13 mouse cellular contexts compared by ENCODE assay signal in the genomic region with DNA sequence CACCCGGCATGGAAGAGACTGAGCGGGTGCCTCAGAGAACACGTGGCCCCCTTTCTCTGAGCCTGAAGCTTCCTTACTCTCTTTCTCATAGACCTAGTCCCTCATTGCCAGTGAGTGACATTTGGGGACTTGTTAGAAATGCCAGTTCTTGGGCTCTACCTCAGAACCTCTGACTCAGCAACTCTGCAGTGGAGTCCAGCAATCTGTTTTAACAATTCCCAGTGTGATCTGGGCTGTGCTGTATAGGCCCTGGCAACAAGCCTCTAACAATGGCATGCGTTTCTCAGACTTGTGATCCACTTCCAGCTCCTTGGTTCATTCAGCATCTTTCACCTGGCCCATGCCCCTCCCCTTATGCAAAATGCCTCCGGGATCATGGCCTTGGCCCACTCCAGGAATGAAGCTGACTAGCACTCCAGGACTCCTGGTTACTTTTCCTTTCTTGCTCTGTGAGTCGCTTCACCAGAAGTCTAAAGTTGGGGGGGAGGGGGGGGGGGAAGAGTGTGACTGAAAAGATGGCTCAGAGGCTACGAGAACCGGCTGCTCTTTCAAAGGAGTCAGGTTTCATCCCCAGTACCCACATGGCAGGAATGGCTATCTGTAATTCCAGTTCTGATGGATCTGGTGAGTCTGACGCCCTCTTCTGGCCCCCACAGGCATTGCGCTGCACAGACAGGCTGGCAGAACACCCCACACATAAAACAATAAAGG. TPM values are rescaled to one million over a fixed set of nuclear protein-coding genes. Genes with fewer than 3 reads are reported as not detected.
DNase-seq lines count a peak whose midpoint lies in the region; ATAC-seq and TF ChIP-seq lines count a peak whose summit lies in the region.
"Had no signal": no experiment of that assay in that cellular context is flagged by ENCODE, and none has a peak within 500 bp of the region (broad histone marks: within the 10 kb centered on the region; RNA-seq: fewer than 3 reads in every experiment).

No protein-coding gene starts in this region.

- no peaks in the 10 kb centered on the region for H3K9me3 ChIP-seq in hindbrain, postnatal 0 days (ENCODE audit: low read length)
- no peaks in the 10 kb centered on the region for H3K9me3 ChIP-seq in hindbrain, embryonic 12.5 days (replicated peaks)
- H3K9me3 ChIP-seq in E14TG2a.4 (ENCODE audit: low read length) = no peaks in the 10 kb centered on the region
- no peaks in the 10 kb centered on the region for H3K9me3 ChIP-seq in embryonic facial prominence, embryonic 10.5 days
- H3K9me3 ChIP-seq: hindbrain, embryonic 13.5 days; liver, embryonic 15.5 days had no signal

- peaks cover 11% of the 10 kb centered on the region for H3K36me3 ChIP-seq in hindbrain, postnatal 0 days (ENCODE audit: insufficient read depth, low read length)
- peaks cover 12% of the 10 kb centered on the region for H3K36me3 ChIP-seq in hindbrain, embryonic 12.5 days
- H3K36me3 ChIP-seq in E14TG2a.4 (ENCODE audit: insufficient read depth, low read length) = peaks cover 7% of the 10 kb centered on the region
- peaks cover 17% of the 10 kb centered on the region for H3K36me3 ChIP-seq in embryonic facial prominence, embryonic 10.5 days (replicated peaks)

- WGBS in hindbrain, postnatal 0 days = 22% methylated on average over 10 of the region's 10 CpGs
- 12% methylated on average over 10 of the region's 10 CpGs for WGBS in hindbrain, embryonic 12.5 days
- WGBS in embryonic facial prominence, embryonic 10.5 days = 18% methylated on average over 10 of the region's 10 CpGs

- H3K9ac ChIP-seq in hindbrain, postnatal 0 days (replicated peaks; ENCODE audit: low read length) = no peak overlapping the region
- H3K9ac ChIP-seq in hindbrain, embryonic 12.5 days = no peak overlapping the region
- H3K9ac ChIP-seq: hindbrain, embryonic 13.5 days; liver, embryonic 15.5 days had no signal

- no peak overlapping the region for H3K4me2 ChIP-seq in hindbrain, postnatal 0 days (ENCODE audit: low read depth, low read length)
- H3K4me2 ChIP-seq in hindbrain, embryonic 12.5 days (replicated peaks) = no peak overlapping the region
- H3K4me2 ChIP-seq: hindbrain, embryonic 13.5 days; liver, embryonic 15.5 days had no signal

- no peak for ATAC-seq in hindbrain, postnatal 0 days
- ATAC-seq in hindbrain, embryonic 12.5 days (ENCODE audit: low FRiP score) = no peak

- H3K27me3 ChIP-seq in hindbrain, postnatal 0 days (ENCODE audit: insufficient read depth, low read length) = peaks cover 43% of the 10 kb centered on the region
- peaks cover 82% of the 10 kb centered on the region for H3K27me3 ChIP-seq in hindbrain, embryonic 12.5 days
- H3K27me3 ChIP-seq in E14TG2a.4 (ENCODE audit: insufficient read depth, low read length) = peaks cover 39% of the 10 kb centered on the region
- peaks cover 82% of the 10 kb centered on the region for H3K27me3 ChIP-seq in embryonic facial prominence, embryonic 10.5 days (replicated peaks; ENCODE audit: low read depth, poor library complexity, severe bottlenecking)

- no peak overlapping the region for H3K4me3 ChIP-seq in hindbrain, postnatal 0 days (ENCODE audit: low read length)
- H3K4me3 ChIP-seq in hindbrain, embryonic 12.5 days = no peak overlapping the region
- H3K4me3 ChIP-seq in E14TG2a.4 (replicated peaks; ENCODE audit: low read length) = 0 out of 2 replicates have a peak overlapping the region, but pooled peaks have one; percentile 29
- H3K4me3 ChIP-seq in embryonic facial prominence, embryonic 10.5 days = 0 out of 2 replicates have a peak overlapping the region, but pooled peaks have one; percentile 11
- H3K4me3 ChIP-seq: hindbrain, embryonic 13.5 days; liver, embryonic 15.5 days had no signal

- no peak for DNase-seq in hindbrain, postnatal 0 days (ENCODE audit: low spot score)
- peak; percentile 52 for DNase-seq in 3T3-L1 (ENCODE audit: low read depth, low spot score)
- DNase-seq in embryonic facial prominence, embryonic 10.5 days (ENCODE audit: low spot score) = peak; percentile 66
- no peak for DNase-seq in layer of hippocampus, adult 9-11 months
- DNase-seq in layer of hippocampus, postnatal 10 days (ENCODE audit: low spot score in 2 of 2) = no peak
- DNase-seq: gastrocnemius, postnatal 36 days; right cerebral cortex, postnatal 4 days; thymus, postnatal 36 days had no signal

- TF ChIP-seq CTCF in hindbrain, postnatal 0 days (IDR thresholded peaks at IDR 0.05; ENCODE audit: low read depth) = peak; percentile 56
- TF ChIP-seq CTCF in E14TG2a.4 (conservative IDR thresholded peaks at IDR 0.05; ENCODE audit: low read length) = peak; percentile 80

- H3K27ac ChIP-seq in hindbrain, postnatal 0 days = no peak overlapping the region
- H3K27ac ChIP-seq in hindbrain, embryonic 12.5 days = no peak overlapping the region
- no peak overlapping the region for H3K27ac ChIP-seq in embryonic facial prominence, embryonic 10.5 days (replicated peaks)
- H3K27ac ChIP-seq: hindbrain, embryonic 13.5 days; liver, embryonic 15.5 days had no signal

- H3K4me1 ChIP-seq in hindbrain, postnatal 0 days (ENCODE audit: insufficient read depth, low read length) = no peaks in the 10 kb centered on the region
- H3K4me1 ChIP-seq in hindbrain, embryonic 12.5 days = peaks cover 21% of the 10 kb centered on the region
- peaks cover 56% of the 10 kb centered on the region for H3K4me1 ChIP-seq in E14TG2a.4 (replicated peaks; ENCODE audit: low read depth, low read length)
- H3K4me1 ChIP-seq in embryonic facial prominence, embryonic 10.5 days = peaks cover 39% of the 10 kb centered on the region

RNA-seq across cellular contexts. Expression of a gene that starts 4.1 kb away (rescaled TPM):
- total RNA-seq in hindbrain, postnatal 0 days (2014; rRNA removed) = not detected in 2 replicates
- polyA plus RNA-seq in hindbrain, postnatal 0 days (2015; fragmentation: Nextera tagmentation; extraction: Ambion mirVana) = 0.15 and 0.16 TPM in 2 replicates
- polyA plus RNA-seq in hindbrain, embryonic 12.5 days (2016; fragmentation: Nextera tagmentation; extraction: Ambion mirVana) = 0.77 and 0.93 TPM in 2 replicates
- polyA plus RNA-seq in embryonic facial prominence, embryonic 10.5 days (2016; fragmentation: Nextera tagmentation; extraction: Ambion mirVana) = 0.16 TPM in 1 of 2 replicates, not detected in the other
- not detected for total RNA-seq in layer of hippocampus, postnatal 10 days (2021)
- total RNA-seq: gastrocnemius, postnatal 36 days; layer of hippocampus, adult 8-10 months had no signal
- polyA plus RNA-seq: liver, embryonic 15.5 days had no signal

RNA-seq across cellular contexts. Expression of a gene that starts 13.1 kb away (rescaled TPM):
- 380 and 389 TPM in 2 replicates for total RNA-seq in hindbrain, postnatal 0 days (2014; rRNA removed)
- polyA plus RNA-seq in hindbrain, postnatal 0 days (2015; fragmentation: Nextera tagmentation; extraction: Ambion mirVana) = 149 and 158 TPM in 2 replicates
- polyA plus RNA-seq in hindbrain, embryonic 12.5 days (2016; fragmentation: Nextera tagmentation; extraction: Ambion mirVana) = 54.3 and 62.6 TPM in 2 replicates
- 37.5 and 40.9 TPM in 2 replicates for polyA plus RNA-seq in embryonic facial prominence, embryonic 10.5 days (2016; fragmentation: Nextera tagmentation; extraction: Ambion mirVana)
- total RNA-seq in layer of hippocampus, postnatal 10 days (2021) = 100 to 1,000 TPM; 742 to 746 TPM

RNA-seq across cellular contexts. Expression of a gene that starts 13.2 kb away (rescaled TPM):
- 43.9 and 45.4 TPM in 2 replicates for total RNA-seq in hindbrain, postnatal 0 days (2014; rRNA removed)
- polyA plus RNA-seq in hindbrain, postnatal 0 days (2015; fragmentation: Nextera tagmentation; extraction: Ambion mirVana) = 30.5 and 33.6 TPM in 2 replicates
- polyA plus RNA-seq in hindbrain, embryonic 12.5 days (2016; fragmentation: Nextera tagmentation; extraction: Ambion mirVana) = 35.3 and 38.6 TPM in 2 replicates
- polyA plus RNA-seq in embryonic facial prominence, embryonic 10.5 days (2016; fragmentation: Nextera tagmentation; extraction: Ambion mirVana) = 19.3 and 21.4 TPM in 2 replicates
- total RNA-seq in layer of hippocampus, postnatal 10 days (2021) = 10 to 100 TPM; 48.1 to 48.9 TPM

Comparison
In these comparisons a context has a peak if more than half of its experiments do, and no peak if none do; other contexts are left out.
1. DNase-seq: peak in 3T3-L1 (single experiment) and embryonic facial prominence, embryonic 10.5 days (single experiment); none in hindbrain, postnatal 0 days (single experiment), layer of hippocampus, adult 9-11 months (single experiment) and layer of hippocampus, postnatal 10 days (0 of 2).
2. H3K4me3 ChIP-seq: peak in E14TG2a.4 (single experiment) and embryonic facial prominence, embryonic 10.5 days (single experiment); none in hindbrain, postnatal 0 days (single experiment) and hindbrain, embryonic 12.5 days (single experiment).